Mouse (Mus musculus) erythroblast, embryonic 14.5 days (primary cell): ENCODE results near the gene Zfp30. TPM values are rescaled to one million over a fixed set of nuclear protein-coding genes. Genes with fewer than 3 reads are reported as not detected.

Experiments
- H3K27me3 ChIP-seq: 2 replicates; pipeline ENCODE4 v1.6.1; 2012; ENCODE audit warnings: inconsistent platforms; ENCODE audit not compliant: control insufficient read depth
- H3K36me3 ChIP-seq: 2 replicates; pipeline ENCODE4 v1.6.1; 2012; ENCODE audit warnings: mild to moderate bottlenecking, inconsistent platforms; ENCODE audit not compliant: control insufficient read depth
- H3K4me1 ChIP-seq: 2 replicates; pipeline ENCODE4 v1.6.1; 2012; ENCODE audit warnings: inconsistent platforms; ENCODE audit not compliant: control insufficient read depth
- H3K4me3 ChIP-seq: replicated peaks from 2 replicates; pipeline ENCODE3; 2012; ENCODE audit warnings: moderate library complexity, mild to moderate bottlenecking, inconsistent platforms
- H3K9me3 ChIP-seq: 2 replicates; pipeline ENCODE4 v1.6.1; 2012; ENCODE audit warnings: low read length, inconsistent platforms, mixed read lengths; ENCODE audit not compliant: control insufficient read depth
- GATA1 ChIP-seq: IDR thresholded peaks from 2 replicates; pipeline ENCODE4 v1.6.1; 2012; ENCODE audit warnings: low read length, inconsistent platforms, mixed read lengths
- TAL1 ChIP-seq: IDR thresholded peaks from 3 replicates; pipeline ENCODE4 v1.6.1; 2012; ENCODE audit warnings: low read length, inconsistent platforms, mixed read lengths
- polyA plus RNA-seq: library from polyadenylated mRNA; stranded (reverse); fragments of >175 nt; gene quantifications from 2 replicates; pipeline ENCODE4 v1.2.3, GENCODE M21; 2012

Gene Zfp30
- polyA plus RNA-seq, 1 experiment: 0.01 TPM

DNA sequence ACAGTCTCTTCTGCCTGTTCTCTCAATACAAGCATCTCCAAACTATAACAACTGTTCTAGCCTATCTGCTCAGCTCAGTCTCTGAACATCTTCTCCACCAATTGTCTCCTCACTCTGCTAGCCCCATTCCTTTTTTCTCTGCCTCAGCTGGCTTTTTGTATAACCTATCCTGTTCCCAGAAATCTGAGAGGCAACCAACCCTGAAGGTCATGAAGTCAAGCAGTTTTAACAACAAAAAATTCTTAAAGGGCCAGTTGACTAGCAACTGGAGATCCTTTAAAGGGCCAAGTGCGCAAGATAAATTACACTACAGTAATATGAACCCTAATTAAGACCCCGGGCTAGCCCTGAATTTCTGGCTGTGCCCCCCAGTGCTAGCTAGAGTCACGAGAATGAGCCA is 9.4 kb upstream of the Zfp30 start:
- H3K9me3 ChIP-seq: peaks cover 24% of the 10 kb centered on the region
- TF ChIP-seq TAL1 (no peak), GATA1 (no peak)
- peaks cover 8% of the 10 kb centered on the region for H3K4me1 ChIP-seq
- H3K36me3 ChIP-seq: peaks cover 78% of the 10 kb centered on the region
- H3K4me3 ChIP-seq: no peak overlapping the region
- H3K27me3 ChIP-seq: no peaks in the 10 kb centered on the region

DNA sequence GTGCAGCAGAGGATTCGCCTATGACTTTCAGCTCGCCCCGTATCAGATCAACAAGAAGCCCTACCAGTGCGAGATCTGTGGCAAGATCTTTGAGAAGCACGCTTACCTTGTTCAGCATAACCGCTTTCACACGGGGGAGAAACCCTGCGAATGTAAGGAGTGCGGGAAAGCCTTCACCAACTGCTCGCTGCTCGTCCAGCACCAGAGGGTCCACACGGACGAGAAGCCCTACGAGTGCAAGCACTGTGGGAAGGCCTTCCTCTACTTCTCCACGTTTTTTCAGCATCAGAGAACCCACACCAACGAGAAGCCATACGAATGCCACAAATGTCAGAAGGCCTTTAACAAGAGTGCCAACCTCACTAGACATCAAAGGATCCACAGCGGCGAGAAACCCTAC is 7.2 kb upstream of the Zfp30 start:
- H3K4me1 ChIP-seq: no peaks in the 10 kb centered on the region
- TF ChIP-seq GATA1 (no peak), TAL1 (no peak)
- H3K27me3 ChIP-seq: no peaks in the 10 kb centered on the region
- H3K9me3 ChIP-seq: peaks cover 24% of the 10 kb centered on the region
- peaks cover 72% of the 10 kb centered on the region for H3K36me3 ChIP-seq
- no peak overlapping the region for H3K4me3 ChIP-seq

DNA sequence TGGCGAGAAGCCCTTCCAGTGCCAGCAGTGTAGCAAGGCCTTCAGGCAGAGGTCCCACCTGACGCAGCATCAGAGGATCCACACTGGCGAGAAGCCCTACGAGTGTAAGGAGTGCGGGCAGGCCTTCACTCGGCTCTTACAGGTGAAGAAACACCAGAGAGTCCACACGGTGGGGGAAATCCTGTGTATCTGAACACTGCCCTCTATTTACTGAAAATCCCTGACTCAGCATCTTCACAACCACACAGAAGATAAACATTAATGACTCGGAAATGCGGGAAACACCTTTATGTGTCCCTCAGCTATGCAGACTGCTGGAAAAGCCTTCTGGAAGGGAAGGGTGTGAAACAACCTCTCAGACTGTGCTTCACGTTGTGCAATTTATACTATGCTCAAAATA is 6.4 kb upstream of the Zfp30 start:
- no peak for TF ChIP-seq TAL1
- TF ChIP-seq GATA1: no peak
- Histone ChIP-seq H3K4me3 (no peak overlapping the region), H3K36me3 (peaks cover 64% of the 10 kb centered on the region)

DNA sequence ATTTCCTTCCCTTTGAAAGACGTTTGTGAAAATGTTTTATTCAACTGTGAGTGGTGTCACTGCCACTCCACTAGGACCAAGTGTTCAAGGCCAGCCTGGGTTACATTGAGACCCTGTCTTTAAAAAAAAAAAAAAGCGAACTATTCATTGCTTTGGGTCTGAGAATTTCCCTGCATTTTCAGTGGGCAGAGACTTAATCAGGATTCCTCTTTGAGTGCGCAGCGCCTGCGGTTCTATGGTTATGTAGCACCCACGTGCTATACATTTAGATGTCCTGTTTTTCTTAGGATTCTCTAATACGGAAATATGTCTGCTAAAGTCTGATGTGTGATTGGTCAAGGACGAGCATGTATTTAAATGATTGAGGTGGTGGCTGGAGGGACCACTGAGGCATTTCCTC is 1.2 kb downstream of the Zfp30 start:
- TF ChIP-seq GATA1 (no peak), TAL1 (no peak)
- Histone ChIP-seq H3K27me3 (no peaks in the 10 kb centered on the region), H3K4me3 (no peak overlapping the region)

More for the DNA sequence above, 6.4 kb upstream of the Zfp30 start:
- Histone ChIP-seq H3K4me1 (no peaks in the 10 kb centered on the region), H3K27me3 (no peaks in the 10 kb centered on the region), H3K9me3 (peaks cover 24% of the 10 kb centered on the region)

DNA sequence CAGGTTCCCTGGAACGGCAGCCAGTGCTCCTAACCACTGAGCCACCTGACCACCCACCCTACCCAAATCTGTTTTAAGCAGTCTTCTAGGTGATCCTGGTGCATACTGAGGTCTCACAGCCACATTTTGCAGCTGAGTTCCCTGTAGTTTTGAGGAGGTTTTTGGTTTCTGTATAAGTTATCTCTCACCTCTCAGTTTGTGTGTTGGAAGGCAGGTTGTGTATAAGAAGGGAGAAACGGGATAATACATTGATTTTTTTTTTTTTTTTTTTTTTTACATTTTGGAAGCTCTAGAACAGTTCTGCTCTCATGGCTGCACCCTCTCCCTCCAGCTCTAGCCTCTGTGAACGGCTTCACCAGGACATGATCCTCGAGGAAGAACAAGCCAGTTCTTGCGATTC is 2.1 kb downstream of the Zfp30 start:
- H3K36me3 ChIP-seq: peaks cover 5% of the 10 kb centered on the region; the same call in 1 of the 2 replicates
- TF ChIP-seq GATA1: no peak
- no peak overlapping the region for H3K4me3 ChIP-seq
- H3K27me3 ChIP-seq: no peaks in the 10 kb centered on the region
- H3K9me3 ChIP-seq: no peaks in the 10 kb centered on the region
- peaks cover 13% of the 10 kb centered on the region for H3K4me1 ChIP-seq

More for the DNA sequence above, 1.2 kb downstream of the Zfp30 start:
- Histone ChIP-seq H3K4me1 (peaks cover 13% of the 10 kb centered on the region), H3K9me3 (no peaks in the 10 kb centered on the region), H3K36me3 (peaks cover 5% of the 10 kb centered on the region; the same call in 1 of the 2 replicates)

DNA sequence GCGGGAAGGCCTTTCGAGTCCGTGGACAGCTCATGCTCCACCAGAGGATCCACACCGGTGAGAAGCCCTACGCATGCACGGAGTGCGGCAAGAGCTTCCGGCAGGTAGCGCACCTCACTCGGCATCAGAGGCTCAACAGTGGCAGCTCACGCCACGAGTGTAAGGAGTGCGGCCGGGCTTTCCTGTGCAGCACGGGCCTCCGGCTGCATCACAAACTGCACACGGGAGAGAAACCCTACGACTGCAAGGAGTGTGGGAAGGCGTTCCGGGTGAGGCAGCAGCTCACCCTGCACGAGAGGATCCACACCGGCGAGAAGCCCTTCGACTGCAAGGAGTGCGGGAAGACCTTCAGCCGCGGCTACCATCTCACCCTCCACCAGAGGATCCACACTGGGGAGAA is 9.1 kb downstream of the Zfp30 start:
- no peak for TF ChIP-seq TAL1
- no peaks in the 10 kb centered on the region for H3K4me1 ChIP-seq

DNA sequence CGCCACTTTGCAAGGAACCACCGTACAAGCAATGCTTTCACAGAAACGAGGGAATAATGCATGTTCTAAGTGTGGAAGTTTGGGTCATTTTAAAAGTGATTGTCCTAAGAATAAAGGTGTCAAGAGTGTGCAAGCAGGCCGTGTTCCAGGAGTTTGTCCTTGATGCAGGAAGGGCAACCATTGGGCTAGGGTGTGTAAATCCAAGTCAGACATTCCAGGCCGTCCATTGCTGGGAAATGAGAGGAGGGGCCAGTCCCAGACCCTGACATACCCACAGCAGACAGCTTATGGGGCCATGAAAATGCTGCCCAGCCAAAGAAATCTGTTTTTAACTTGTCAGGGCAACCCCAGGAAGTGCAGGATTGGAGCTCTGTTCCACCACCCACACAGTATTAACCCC is 23.2 kb downstream of the Zfp30 start:
- Histone ChIP-seq H3K36me3 (no peaks in the 10 kb centered on the region), H3K9me3 (no peaks in the 10 kb centered on the region), H3K4me3 (no peak overlapping the region), H3K4me1 (no peaks in the 10 kb centered on the region), H3K27me3 (no peaks in the 10 kb centered on the region)
- TF ChIP-seq GATA1 (no peak), TAL1 (no peak)

More for the DNA sequence above, 9.1 kb downstream of the Zfp30 start:
- Histone ChIP-seq H3K27me3 (peaks cover 9% of the 10 kb centered on the region), H3K9me3 (peaks cover 18% of the 10 kb centered on the region), H3K4me3 (no peak overlapping the region), H3K36me3 (peaks cover 14% of the 10 kb centered on the region)

DNA sequence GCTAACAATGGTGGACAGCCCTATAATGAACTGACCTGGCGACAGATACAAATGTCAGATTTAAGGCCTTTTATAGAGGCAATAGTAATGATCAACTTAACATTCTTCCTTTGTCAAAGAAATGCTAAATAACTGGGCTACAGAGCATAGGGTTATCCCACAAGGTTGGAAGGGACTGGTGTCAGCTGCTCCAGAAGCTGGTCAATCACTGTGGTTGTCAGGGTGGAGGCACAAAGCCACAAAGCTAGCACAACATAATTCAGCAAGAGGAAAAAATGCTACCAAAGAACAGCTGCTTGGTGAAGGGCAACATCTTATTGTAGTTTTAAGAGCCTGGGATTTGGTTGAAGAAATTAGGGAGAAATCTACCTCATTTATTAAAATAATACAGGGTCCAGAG is 28.4 kb downstream of the Zfp30 start:
- no peaks in the 10 kb centered on the region for H3K9me3 ChIP-seq
- H3K27me3 ChIP-seq: no peaks in the 10 kb centered on the region
- H3K36me3 ChIP-seq: peaks cover 3% of the 10 kb centered on the region; the same call in 1 of the 2 replicates
- H3K4me3 ChIP-seq: no peak overlapping the region
- peaks cover 42% of the 10 kb centered on the region for H3K4me1 ChIP-seq
- TF ChIP-seq GATA1 (no peak), TAL1 (no peak)

DNA sequence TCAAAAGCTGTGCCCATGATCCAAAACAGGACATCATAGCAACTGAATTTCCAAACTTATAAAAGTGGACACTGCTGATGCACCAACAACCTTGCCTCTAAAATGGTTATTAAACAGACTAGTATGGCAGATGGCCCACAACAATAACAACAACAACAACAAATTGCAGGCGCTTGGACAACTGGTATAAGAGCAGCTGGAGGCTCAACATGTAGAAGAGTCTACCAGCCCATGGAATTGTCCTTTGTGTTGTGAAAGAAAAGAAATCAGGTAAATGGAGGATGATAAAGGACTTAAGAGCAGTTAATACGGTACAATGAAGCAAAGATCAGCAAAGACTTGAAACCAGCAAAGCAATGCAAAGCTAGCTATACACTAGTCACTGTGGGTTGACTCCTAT is 30.6 kb downstream of the Zfp30 start:
- Histone ChIP-seq H3K9me3 (no peaks in the 10 kb centered on the region), H3K4me3 (peak overlapping the region; percentile 26), H3K27me3 (no peaks in the 10 kb centered on the region), H3K4me1 (peaks cover 55% of the 10 kb centered on the region), H3K36me3 (peaks cover 8% of the 10 kb centered on the region)
- TF ChIP-seq GATA1: no peak
- TF ChIP-seq TAL1: no peak

DNA sequence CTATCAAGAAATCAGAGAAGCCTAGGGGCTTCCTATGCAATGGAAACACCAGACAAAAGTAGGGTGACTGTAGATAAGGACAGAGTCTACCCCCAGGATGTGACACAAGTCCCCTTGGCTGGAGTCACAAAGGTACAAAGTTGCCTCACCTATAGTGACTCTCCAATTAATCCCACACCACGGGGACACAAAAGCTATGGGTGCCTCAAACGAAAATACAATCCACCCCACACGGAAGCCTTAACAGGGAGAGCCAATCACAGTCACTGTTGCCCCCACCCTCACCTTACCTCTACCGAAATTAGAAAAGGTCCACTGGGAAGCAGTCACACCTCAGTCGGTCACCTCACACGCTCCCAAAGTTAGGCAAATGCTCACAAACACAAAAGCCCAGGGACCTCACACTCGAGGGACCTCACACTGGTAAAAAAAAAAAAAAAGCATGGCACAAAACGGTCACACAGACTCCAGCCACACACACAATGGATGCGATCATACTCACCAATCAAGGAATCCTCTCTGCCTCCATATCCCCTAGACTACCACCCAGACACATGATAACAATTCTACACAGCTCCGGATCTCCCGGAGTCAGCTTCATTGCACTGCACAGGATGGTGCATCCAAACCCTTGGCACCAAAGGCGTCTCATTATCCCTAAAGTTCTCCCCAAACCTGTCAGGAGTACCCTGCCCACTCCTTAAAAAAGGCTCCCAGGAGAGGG is 31.4 kb downstream of the Zfp30 start:
- peaks cover 8% of the 10 kb centered on the region for H3K36me3 ChIP-seq
- no peak for TF ChIP-seq GATA1
- TF ChIP-seq TAL1: no peak
- H3K4me3 ChIP-seq: peak overlapping the region; percentile 70
- H3K27me3 ChIP-seq: no peaks in the 10 kb centered on the region
- no peaks in the 10 kb centered on the region for H3K9me3 ChIP-seq
- peaks cover 59% of the 10 kb centered on the region for H3K4me1 ChIP-seq
